Mouse (Mus musculus) forelimb bud, embryonic 11.5 days (tissue): ENCODE data around the gene Mmp23.
"Not testable (repeated sequence)": the region's sequence is repeated elsewhere in the genome, so short reads cannot be mapped to it uniquely, and the experiment has no call there.

Experiments
- DNase-seq: peaks from one replicate; pipeline ENCODE4 v3.0.0-alpha.2; 2012; ENCODE audit warnings: low read depth, low spot score

The Mmp23 gene

DNA sequence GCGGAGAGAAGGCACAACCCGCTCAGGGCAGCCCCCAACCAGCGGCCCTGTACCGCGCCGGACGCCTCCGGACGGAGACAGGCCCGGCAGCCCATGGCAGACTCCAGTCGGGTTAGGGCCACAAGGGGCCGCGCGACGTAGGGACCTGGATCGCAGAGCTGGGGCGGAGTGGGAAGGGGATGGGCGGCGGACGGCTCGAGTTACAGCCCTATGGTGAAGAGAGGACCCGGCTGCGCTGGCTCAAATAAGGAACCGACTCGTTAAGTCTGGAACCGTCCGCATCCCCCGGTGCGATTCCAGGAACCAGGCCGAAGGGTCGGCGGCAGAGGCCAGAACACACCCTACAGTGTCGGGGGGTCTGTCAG lies at the start of gene Mmp23:
Gene Mmp23, minus strand, starts transcription at position 299 of the 365 bp plus-strand sequence.
- no peak for DNase-seq

DNA sequence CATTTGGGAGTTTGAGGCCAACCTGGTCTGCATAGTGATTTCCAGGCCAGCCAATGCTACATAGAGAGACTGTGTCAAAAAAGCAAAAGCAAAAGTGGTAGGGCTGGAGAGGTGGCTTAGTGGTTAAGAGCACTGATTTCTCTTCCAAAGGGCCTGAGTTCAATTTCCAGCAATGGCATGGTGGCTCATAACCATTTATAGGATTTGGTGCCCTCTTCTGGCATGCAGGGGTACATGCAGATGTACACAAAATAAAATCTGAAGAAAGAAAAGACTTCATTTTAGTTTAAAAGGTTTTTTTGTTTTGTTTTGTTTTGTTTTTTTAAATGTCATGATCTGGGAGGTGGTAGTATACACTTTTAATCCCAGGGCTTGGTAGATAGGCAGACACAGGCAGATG lies 47.2 kb upstream of the Mmp23 start:
- no peak for DNase-seq

DNA sequence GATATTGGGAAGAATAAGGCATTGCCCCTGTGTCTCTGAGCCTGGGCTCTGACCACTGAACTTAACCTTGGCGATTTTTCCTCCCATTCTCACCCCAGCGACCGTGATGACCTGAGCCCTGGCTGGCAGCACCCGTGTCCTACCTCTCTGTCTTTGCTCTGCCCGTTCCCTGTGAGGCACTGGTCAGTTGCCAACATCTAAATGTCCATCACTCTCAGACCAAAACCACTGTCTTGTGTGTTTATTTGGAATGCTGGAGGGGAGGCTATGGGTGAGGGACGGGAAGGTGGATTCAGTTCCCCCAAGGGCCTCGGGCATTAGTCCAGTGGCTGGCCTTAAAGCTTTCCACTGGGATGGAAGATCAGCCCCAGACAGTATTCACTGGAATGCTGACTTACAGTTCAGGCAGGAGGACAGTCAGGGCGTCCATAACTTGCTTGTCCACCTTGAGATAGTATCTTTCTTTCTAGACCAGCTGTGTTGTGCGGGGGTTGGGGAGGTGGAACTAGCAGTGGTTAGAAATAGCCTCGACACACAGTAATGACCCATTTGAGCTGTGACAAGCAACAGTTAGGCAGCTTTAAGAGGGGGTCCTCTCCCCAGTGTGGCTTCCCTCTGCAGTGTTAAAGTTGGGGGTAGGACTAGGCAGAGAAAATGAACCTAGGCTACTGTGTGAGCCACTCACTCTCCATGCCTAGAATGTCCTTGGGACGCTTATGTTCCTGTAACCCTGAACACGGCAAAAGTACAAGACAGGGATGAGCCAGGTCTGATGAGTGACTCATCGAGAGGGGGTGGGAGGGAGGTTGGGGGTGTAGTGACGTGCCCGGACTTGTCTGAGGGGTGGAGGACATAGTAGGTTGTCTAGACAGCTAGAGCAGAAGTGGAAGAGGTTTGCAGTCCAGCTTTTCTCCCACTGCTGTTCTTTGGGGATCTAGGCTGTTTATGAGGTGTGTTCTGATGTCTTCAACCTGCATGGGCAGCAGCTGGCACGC lies 43.4 kb upstream of the Mmp23 start:
- DNase-seq, result no peak

DNA sequence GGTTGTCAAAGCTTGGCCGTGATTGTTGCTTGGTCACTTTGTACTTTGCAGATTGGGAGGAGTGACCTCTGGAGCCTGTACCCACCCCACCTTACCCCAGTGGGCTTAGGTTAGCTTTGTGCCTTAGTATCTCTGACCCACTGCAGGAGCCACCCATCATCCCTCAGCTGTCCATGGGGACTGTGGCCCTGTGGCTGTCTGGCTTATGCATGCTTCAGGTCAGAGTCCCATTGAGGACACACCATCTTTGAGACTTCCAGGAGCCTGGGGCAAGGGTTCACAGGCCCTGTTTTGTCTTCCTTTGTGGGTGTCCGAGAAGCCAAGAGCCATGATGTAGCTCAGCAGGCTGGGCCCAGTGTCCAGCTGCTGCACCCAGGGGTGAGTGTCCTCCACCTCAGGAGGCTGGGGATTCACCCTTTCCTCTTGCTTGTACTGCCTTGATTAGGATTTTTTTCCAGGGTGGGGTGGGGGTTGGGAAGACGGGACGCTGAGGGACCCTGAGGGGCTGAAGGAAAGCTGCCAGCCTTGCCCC lies 42.4 kb upstream of the Mmp23 start:
- DNase-seq, result no peak

DNA sequence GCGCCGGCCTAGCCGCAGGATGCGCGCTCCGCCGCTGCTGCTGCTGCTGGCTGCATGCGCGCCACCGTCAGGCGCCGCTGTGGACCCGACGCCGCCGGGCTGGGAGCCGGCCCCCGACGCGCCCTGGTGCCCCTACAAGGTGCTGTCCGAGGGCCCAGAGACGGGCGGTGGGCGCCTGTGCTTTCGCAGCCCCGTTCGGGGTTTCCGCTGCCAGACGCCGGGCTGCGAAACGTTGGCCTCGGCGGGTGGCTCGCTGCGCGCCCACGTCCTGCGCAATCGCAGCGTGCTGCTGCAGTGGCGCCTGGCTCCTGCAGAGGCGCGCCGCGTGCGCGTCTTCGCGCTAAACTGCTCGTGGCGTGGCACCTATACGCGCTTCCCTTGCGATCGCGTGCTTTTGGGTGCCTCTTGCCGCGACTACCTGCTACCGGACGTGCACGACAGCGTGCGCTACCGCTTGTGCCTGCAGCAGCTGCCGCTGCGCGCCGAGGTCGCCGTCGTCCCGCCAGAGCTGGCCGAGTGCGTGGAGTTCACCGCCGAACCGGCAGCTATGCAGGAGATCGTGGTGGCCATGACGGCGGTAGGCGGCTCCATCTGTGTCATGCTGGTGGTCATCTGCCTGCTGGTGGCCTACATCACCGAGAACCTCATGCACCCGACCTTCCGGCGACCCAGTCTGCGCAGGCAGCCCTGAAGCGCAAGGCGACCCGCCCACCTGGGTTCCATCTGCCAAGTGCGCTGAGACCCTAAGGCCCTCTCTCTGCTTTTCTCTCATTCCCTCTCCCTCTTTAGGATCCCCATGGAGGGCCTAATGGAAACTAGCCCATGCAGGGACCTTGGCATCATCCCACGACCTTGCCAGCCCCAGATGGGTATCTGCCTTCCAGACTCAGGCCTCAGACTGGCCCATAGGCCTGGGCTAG lies 41.6 kb upstream of the Mmp23 start:
- DNase-seq, result peak; percentile 56

DNA sequence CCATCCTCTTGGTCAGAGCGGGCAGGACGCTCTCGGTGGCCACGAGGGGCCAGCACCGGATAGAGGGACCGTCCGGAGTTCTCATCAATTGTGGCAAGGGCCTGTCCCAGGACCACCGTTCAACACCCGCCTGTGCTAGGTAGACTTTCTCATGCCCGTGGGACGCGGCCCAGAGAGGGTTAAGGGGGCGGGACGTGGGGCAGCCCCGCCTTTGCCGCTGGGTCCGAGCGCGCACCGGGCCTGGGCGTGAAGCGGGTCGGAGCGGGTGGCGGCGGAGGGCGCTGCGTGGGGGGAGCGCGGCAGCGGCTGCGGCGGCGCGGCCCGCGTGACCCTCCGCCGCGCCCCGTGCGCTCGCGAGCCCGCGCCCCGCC lies 40.9 kb upstream of the Mmp23 start, which contains the start of gene Fndc10:
Gene Fndc10, plus strand, starts transcription at position 232 of the 371 bp plus-strand sequence.
- DNase-seq, result peak; percentile 21

DNA sequence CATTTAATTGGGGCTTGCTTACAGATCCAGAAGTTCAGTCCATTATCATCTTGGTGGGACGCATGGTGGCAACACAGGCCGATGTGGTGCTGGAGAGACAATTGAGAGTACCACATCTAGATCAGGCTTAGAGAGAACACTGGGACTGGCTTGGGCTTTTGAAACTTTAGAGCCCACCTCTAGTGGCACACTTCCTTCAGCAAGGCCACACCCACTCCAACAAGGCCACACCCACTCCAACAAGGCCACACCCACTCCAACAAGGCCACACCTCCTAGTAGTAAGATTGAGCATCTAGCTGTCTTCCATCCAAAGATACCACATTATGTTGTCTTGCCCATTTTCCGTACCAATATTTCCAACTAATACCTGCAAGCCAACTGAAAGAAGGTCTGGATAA lies 39.2 kb upstream of the Mmp23 start:
- DNase-seq, result no peak

DNA sequence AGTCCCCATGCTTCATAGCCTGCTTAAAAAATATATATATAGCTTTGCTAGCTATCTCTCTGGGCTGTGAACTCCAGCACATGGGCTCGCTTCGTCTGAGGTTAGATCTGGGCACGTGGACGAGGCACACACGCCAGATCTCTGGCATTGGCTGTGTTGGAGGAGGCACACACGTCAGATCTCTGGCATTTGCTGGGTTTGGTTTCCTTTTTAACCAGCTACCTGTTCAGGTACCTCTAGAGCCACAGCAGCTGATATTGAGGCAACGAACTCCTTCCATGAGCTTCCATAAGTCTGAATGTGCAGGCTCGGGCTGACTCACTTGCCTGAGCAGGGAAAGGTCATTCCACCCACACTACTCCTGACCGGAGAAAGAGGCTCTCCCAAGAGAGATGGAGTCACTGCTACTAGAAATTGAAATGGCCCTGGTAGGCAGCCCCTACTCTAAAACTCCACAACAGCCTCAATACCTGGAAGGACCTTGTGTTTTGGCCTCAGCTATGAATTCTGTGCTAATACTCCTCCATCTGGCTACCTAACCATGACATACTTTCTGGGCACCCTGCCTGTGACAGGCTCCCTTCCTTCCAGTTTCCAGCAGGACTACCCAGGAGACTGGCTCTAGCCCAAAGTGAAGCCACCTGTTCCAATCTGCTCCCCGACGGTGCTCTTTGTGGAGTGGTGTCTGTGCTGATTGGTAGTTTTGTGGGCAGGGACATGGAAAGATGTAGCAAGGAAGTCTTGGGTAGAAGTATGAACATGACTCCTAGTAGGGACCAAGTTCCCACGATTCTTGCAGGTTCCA lies 37.6 kb upstream of the Mmp23 start:
- no peak for DNase-seq

DNA sequence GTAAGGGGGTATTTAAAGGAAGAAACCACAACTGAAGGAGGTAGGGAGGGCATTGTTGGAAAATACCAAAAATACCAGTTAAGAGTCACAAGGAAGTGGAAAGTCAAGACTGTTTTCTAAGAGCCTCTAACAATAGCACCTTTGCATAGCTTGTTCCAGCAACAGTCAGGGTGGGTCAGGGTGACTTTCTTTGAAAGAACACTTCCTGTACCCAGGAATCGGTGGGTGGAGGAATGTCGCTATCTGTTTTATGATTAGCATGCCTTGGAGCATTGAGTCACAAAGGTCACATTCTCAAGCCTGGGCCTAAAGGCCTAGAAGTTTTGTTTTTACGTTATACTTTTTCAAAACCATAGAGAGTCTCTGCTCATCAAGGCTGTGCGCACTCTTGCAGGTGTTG lies 34.6 kb upstream of the Mmp23 start:
- not testable (repeated sequence) for DNase-seq

DNA sequence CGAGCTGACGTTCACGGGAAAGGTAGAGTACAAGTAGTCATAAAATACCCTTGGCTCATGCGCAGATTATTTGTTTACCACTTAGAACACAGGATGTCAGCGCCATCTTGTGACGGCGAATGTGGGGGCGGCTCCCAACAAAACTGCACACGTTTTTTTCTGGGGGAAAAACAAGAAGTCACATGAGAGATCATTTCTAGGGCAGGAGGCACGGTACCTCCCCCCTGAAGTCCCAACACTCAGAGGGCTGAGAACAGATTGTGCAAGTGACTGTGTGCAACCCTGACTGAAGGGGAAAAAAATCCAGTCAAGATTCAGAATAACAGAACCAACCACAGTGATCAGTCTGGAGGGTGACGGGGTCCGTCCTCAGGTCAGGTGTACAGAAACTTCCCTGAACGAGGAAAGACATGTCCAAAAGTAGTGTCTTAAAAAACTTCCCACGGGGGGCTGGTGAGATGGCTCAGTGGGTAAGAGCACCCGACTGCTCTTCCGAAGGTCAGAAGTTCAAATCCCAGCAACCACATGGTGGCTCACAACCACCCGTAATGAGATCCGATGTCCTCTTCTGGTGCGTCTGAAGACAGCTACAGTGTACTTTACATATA lies 30.6 kb upstream of the Mmp23 start:
- not testable (repeated sequence) for DNase-seq

DNA sequence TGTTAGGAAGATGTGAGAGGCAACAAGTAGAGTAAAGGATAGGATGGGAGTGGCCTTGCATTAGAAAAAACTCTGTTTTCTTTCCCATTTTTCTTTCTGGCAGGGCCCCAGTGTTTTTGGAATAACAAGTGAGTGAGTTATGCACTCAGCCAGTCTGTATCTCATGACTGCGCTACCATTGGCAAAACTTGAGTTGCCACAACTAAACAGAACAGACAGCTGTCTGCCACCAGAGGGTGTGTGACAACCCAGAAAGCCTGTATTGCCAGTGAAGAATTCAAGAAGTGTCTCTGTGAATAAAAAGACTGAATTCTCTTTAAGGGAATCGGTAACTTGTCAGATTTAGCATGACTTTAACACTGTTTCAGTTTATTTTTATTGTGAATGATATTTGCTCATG lies 22.8 kb upstream of the Mmp23 start:
- DNase-seq, result no peak

DNA sequence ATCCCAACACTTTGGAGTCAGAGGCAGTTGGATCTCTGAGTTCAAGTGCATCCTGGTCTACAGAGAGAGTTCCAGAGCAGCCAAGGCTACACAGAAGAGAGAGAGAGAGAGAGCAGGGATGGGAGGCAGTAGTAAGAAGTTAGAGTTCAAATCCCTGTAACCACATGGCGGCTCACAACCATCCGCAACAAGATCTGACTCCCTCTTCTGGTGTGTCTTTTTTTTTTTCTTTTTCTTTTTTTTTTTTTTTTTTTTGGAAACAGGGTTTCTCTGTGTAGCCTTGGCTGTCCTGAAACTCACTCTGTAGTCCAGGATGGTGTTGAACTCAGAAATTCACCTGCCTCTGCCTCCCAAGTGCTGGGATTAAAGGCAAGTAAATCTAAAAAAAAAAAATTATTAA lies 18.9 kb upstream of the Mmp23 start:
- no peak for DNase-seq

DNA sequence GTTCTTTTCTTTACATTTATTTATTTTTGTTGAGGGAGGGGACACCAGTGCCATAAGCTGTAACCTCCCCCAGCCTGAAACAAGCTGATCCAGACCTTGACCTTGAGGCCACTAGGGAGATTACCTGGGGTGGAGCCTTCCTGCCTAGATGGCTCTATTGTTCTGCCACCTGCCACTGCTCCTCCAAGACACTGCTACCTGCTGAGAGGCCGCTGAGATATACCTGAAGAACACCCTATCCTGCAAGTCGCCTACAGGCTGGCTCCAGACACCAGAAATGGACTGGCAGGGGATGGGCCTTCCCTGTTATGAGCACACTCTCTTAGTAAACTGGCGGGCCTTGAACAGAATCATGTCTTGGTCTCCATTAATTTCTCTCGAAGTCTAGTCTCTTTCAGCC lies 17.1 kb upstream of the Mmp23 start:
- DNase-seq, result not testable (repeated sequence)

DNA sequence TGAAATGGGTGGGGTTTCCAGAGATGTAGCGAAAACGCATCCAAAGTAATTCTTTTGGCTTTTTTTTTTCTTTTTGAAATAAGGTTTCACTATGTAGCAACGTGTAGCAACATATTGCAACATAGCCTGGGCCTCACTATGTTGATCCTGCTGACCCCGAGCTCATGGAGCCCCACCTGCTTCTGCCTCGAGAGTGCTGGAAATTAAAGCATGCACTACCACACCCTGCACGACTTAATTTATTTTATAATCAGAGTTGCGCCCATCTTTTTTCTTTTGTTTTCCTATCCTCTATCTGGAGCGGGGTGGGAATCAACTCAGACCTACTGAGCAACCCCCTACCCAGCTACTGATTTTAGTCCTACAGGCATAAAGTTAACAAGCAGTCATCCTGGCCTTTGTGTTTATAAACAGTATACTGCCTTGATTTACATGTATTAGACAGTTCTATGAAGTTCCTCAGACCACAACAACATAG lies 16.5 kb upstream of the Mmp23 start:
- DNase-seq, result no peak

DNA sequence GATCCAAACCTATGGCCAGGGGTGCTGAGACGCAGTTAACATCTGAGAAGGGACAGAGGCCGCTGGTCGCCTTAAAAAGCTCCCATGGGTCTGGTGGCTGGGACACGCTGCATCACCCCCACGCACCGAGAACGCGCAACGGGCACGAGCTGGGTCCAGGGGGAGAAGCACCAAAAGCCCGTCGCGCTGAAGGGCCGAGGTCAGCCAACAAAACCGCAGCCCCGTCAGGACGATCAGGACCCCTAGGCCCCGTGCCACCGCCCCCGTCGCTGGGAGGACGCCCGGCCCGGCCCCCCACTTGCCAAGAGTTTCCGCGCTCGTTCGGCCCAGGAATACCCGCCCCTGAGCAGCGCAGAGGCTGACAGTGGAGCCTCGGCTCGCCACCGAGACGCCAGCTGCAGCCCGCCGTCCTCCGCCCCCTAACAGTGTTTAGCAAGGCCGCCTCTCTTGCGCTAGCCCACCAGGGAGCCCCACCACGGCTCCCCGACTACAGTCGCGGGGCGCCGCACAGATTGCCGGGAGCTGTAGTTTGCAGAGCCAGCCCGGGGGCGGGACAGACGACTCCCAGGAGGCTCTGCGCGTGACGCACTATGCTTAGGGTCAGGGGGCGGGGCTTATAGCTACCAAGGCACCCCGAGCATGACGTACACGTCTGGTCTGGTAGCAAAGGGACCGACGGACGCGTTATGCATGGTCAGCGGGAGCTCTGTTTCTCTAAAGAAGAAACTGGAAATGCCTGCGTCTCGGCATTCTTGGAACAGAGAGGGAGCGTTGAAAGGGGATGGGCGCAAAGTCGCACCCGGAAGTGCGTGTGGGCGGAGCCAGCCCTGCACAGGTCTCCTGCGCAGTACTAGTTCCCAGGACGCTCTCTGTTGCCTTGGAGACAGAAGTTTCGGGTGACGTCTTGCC lies 15.8 kb upstream of the Mmp23 start, which contains the start of gene Mib2:
Gene Mib2, minus strand, starts transcription at position 510 of the 909 bp plus-strand sequence.
- peak; percentile 97 for DNase-seq

DNA sequence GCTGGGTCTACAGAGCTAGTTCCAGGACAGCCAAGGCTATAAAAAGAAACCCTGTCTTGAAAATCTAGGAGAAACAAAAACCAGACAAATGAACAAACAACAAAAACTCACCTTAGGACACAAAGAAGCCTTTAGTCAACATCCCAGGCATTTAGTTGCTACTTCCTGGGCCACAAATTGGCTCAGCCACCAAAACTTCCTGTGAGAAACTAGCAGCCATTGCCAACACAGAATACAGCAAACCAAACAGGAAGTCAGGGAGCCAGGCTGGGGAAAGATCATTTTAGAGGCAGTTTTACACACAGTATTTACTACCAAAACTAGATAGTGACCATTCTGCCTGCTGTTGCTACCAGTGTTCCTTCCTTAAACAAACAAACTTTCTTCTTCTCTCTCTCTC lies 13.7 kb upstream of the Mmp23 start:
- DNase-seq, result no peak

DNA sequence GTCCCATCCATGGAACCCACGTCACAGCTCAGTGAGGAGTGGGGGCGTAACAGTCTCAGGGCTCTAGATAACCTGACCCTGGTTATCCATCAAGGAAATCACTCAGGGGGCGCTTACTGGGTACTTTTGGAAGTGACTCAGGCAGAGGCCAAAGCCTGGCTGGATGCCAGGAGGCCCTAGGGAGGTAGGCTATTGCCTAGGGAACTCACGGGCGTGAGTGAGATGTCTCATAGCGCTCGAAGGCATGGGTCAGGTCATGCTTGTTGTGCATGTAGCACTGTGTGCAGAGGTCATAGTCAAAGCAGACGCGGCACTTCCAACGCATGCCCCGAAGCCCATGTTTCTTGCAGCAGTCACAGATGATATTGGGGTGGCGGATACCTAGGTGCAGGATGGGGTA lies 7.5 kb upstream of the Mmp23 start:
- no peak for DNase-seq

DNA sequence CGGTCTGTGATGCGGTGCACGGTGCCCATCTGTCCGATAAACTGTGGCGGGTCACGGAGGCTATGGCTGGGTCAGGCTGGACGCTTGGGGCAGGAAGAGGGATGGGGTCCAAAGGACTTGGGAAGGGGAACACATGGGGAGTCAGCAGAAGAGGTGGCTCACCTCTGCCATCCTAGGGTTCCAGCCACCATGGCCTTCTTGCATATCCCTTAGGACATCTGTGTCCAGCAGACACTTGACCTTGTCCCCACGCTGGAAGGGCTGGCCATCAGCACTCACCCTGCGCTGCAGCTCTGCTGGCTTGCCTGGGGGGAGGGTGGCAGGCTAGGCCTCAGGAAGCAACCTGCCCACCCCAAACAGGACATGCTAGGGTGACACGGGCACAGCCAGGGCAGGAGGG lies 5.8 kb upstream of the Mmp23 start:
- no peak for DNase-seq

DNA sequence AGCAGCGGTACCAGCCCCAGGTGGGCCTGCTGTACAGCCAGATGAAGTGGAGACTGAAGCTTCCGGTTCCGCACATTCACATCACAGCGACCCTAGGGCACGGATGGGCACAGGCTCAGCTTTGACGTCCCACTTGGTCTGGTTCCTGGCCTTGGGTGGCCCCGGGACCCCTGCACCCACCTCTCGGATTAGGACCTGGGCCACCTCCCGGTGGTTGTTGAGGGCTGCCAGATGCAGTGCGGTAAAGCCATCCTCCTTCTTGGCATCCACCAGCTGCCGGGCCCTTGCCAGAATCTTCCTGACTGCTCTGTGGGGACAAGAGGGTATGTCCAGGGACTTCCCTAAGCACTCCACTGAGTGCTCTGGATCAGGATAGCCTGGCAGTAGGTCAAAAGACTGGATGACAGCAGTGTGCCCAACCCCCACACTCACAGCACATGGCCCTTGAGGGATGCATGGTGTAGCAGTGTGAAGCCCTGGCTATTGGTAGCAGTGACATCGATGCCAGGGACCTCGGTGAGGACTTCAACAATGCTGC lies 3.1 kb upstream of the Mmp23 start:
- no peak for DNase-seq
